Mouse (Mus musculus): ENCODE data around the gene Rab21.

The Rab21 gene

DNA sequence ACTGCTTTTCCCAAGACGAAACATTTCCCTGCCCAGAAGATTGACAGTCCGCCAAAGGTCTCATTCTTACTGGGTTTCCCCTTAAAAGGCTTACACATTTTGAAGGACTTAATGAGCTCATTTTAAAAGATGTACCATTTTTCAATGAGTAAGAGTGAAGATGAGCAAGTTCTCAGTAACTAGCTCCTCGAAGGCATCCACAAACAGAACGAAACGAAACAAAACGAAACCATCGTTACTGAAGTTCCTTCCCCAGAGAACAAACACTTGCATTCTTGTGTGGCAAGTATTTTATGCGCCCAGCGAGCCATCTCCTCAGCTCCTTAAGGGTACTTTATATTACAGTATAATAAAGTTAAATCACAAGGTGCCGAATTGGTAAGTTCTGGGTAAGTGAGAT is 34.0 kb downstream of the Rab21 start:
- DNase-seq (ENCODE audit: low spot score), result no peak

DNA sequence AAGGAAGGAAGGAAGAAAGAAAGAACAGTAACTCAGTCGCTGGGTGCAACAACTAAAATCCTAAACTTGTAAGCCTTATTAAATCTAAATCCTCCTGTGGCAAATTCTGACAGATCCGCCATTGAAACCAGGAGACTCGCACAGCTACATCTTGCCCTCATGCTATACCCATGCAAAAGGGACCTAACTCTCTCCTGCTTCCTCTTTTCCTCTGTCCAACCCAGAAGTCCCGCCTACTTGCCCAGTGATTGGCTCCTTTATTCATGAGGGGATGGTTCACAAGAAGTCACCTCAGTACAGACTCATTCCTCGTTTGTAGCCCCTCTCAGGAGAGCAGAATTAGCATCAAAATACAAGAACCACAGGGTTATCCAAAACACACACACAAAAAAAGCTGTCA is 43.7 kb downstream of the Rab21 start:
- no peak for DNase-seq (ENCODE audit: low spot score)

DNA sequence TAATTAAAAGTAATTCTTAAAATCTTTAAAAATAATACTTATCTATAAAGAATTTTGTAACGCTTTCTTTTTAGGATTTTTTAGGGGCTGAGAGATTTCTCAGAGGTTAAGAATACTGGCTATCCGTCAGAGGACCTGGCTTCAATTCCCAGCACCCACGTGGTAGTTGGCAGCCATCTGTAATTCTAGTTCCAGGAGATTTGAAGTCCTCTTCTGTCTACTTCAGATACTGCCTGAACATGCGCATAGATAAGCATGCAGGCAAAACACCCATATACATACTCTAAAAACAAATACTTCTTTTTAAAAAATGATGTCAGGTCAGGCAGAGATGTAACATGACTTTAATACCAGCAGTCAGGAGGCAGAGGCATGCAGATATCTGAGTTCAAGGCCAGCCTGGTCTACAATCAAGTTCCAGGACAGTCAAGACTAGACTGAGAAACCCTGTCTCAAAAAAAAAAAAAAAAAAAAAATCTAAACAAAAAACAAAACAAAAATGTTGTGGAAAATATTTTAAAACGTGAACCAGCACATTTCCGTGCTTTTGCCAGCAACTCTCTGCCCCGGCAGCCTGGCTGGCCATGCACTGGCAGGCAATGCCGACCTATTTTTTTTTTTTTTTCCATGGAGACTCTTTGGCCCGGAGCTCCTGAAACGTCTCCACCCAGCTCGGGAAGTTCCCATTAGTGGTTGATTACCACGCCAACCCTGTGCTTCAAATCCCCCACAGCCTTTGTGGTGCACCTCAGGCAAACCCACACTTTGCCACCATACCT is 44.6 kb downstream of the Rab21 start:
- DNase-seq (ENCODE audit: low spot score), result no peak

DNA sequence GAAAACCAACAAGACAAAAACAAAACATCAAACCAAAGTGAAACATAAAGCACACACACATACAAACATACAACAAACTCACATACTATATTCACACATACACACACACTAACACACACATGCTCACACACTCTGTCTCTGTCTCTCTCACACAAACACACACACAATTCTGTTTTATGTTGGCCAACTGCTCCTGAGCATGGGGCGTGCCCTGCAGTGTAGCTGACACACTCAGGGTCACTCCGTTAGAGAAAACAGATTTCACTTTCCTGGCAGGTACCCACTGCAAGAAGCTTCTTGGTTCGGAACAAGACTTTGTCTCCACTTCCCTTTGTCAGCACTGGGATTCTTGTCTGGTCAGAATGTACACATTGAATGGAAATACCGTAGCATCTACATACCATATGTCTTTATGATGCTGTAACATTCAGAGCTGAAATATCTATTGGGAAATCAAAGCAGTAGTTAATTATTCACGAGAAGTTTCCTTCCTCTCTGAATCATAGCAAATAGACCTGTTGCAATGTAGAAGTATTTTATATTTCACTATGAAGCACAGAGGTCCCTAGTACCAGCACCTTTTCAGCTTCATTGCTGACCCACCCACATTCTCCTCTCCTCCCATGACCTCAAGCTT is 52.4 kb downstream of the Rab21 start:
- DNase-seq (ENCODE audit: low spot score), result no peak

DNA sequence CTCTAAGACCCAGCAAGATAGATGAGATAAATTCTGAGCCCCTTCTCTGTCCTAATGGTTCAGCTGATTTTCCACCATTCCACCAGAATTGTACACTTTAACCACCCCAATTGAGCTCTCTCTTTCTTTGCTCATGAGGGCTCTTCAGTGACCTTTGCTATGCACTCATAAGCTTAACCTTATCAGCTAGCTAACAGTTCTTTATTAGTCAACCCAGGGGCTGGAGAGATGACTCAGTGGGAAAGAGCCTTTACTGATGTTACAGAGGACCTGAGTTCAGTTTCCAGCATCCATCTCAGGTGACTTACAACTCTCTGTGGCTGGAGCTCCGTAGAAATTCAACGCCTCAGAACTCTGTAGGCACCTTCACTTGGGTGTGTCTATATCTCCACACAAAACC is 53.1 kb downstream of the Rab21 start:
- DNase-seq (ENCODE audit: low spot score), result no peak

DNA sequence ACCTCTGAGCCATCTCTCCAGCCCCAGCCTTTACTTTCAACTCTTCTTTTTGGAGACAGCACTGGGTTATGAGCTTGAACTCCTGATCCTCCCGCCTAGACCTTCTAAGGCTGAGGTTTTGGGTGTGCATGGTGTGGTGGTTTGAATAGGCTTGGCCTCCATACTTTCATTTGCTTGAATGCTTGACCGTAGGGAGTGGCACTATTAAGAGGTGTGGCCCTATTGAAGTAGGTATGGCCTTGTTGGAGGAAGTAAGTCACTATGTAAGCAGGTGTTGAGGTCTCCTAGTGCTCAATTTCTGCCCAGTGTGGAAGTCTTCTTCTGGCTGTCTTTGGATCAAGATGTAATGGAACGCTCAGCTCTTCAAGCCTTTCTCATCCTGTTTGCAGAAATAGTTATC is 54.0 kb downstream of the Rab21 start:
- DNase-seq (ENCODE audit: low spot score), result no peak

DNA sequence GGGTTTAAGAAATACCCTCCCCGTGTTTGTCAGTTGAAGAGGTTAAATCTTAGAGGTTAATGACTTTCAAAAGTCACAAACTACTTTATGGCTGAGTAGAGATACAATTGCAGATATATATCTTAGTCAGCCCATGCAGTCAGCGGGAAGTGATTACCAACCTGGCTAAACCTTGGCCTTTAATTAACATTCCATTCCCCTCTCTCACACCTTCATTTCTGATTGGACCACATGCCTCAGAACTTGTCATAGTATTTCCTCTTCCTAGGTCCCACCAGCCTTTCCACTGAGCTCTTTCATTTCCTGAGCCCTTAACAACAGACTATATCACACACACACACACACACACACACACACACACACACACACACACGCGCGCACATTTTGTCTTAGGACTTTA is 59.2 kb downstream of the Rab21 start:
- no peak for DNase-seq (ENCODE audit: low spot score)

DNA sequence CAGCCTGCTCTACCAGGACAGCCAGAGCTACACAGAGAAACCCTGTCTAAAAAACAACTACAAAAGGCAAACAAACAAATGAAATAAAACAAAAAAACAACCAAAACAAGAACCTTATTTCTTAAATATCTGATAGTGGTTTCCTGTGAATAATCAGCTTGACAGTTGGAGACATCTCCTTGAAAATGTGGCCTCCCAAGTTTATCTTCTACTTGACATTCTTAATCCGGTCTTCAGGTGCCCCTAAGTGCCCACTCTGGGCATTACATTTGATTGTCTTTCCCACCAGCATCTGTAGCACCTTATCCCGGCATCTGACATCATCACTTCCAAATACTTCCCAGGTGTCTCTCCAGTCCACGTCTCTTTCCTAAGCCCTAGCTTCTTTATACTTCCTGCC is 61.9 kb downstream of the Rab21 start:
- no peak for DNase-seq (ENCODE audit: low spot score)

DNA sequence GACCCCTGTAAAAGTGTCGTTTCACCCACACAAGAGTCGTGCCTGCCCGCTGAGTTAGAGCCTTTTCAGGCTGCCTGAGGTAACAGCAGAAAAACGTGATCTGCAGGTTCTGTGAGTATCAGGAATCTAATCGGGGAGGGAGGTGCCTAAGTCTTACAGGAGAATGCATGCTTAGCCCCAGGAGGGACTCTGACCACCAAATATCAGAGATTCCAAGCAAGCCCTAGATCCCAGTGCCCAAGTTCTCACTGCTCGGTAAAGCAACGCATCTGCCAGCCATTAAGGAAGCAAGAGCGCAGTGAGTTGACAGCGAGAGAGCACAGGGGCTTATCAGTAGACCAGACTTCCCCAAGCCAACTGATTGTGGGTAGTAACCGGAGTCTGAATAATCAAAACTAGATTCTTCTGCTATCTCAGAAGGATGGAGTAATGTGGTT is 63.1 kb downstream of the Rab21 start:
- no peak for DNase-seq (ENCODE audit: low spot score)

DNA sequence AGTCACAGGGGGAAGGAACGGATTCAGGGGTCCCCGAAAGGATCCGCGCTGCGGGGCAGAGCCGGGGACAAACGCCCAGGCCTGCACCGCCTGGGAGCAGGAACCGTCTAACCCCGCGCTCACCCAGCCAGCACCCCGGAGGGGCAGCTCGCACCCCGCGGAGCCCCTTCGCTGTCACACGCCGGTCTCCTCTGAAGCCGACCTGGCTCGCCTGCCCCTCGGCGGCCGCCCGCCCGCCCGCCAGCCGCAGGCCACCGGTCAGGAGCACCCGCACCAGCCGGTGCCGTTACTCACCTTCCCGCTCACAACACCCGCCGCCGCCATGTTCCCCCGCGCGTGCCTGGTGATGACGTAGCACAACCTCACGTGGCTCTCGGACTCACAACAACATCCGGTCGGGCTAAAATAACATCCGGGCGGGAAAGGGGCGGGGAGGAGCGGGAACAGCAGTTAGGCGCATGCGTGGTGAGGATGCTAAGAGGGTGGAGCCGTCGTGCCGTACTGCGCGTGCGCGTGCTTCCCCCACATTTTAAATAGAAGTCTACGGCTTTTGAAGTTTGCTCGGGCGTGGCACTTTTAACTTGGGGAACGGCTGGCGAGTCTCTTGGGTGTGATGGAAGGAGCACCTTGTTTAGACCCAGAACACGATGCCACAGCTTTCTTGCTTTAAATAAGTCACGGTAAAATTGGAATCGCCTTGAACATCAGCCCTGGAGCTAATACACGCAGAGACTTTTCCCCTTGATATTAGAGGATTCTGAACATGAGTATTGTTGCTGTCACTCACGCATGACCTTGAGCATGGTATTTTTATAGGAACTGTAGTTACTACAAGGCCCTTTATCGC is 64.1 kb downstream of the Rab21 start, which contains the start of gene Tbc1d15:
Gene Tbc1d15, minus strand, starts transcription at position 380 of the 847 bp plus-strand sequence.
- DNase-seq (ENCODE audit: low spot score), result peak; percentile 96

DNA sequence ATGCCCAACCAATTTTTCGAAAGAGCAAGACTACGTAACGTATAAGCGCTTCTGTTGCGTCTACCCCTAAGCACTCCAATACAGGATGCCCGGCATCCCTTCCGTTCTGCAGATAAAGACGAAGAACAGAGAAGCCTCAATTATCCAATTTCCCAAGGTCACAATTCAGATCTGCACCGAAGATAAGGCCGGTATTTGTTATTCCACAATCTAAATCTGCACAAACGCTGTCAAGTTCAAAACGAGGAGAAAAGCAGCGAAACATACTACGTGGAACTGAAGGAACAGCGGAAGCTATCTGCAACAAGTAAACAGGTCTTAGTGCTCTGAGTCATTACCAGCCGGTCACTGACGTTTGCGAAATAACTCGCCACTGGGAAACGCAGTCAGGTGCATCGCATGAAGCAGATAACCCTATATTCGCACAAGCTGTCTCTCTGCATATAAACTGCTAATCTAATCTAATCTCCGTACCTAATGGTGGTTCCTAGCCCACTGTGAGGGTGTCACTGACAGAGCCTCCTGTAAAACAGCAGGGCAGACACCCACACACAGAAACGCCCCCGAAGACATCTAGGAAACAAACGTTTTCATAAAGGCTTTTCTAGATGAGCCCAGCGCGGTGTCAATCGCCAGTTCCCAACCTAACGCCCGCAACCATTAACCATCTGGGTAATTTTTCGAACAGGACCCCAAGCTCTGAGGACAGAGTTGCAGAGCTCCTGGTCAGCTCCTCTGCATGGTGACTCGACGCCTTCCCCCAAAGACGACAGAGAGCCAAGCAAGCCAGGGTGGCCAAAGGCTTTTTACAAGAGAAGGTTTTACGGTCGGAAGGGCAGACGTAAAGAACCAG is 64.9 kb downstream of the Rab21 start:
- no peak for DNase-seq (ENCODE audit: low spot score)

DNA sequence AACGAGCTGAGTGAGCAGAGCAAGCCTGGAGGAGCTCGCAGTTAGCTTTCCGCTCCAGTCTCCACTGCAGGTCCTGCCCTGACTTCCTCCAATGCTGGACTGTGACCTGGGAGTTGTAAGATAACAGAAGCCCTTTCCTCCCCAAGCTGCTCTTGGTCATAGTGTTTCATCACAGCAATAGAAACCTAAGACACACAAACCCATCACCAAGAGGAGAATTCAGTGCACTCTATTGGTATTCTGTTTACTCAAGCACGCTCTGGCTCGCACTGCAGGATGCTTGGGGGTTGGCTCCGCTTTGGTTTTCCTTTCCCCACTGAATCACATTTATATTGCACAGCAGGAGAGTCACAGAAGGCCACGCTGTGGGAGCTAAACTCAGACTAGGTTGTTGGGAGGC is 67.4 kb downstream of the Rab21 start:
- no peak for DNase-seq (ENCODE audit: low spot score)

DNA sequence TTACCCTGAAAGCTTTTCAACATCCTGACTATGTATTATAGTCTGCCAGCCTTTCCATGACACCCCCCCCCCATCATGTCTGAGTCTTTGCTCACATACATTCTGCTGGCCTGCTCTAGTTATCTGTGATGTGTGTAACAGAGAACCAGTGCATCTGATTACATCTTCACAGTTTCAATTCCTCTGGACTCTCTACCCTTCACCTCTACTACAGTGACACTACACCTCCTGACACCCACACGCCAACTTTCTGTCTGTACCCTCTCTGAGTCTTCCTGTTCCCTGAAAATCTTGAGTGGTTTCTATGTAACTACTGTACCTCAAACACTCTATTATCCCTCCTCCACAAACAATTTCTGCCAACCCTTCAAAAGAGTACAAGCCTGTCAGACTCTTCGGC is 69.9 kb downstream of the Rab21 start:
- no peak for DNase-seq (ENCODE audit: low spot score)

DNA sequence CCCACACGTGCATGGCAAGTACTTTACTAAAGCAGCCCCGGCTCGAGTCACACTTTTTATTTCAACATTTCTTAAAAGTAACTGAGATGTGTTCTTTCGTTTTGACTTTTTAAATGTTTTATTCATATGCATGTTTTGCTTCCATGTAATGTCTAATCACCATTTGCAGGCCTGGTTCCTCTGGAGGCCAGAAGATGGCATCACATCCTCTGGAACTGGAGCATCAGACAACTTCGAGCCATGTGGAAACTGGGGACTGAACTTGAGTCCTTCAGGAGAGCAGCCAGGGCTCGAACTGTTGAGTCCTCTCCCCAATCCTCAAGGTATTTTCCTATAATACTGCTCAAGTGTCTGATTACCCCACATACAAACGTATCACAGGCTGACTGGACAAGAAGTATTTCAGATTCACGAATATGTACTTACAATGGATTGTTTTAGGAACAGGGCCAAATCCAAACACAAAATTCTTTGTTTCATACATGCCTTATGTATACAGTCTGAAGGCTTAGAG is 74.3 kb downstream of the Rab21 start:
- no peak for DNase-seq (ENCODE audit: low spot score)

DNA sequence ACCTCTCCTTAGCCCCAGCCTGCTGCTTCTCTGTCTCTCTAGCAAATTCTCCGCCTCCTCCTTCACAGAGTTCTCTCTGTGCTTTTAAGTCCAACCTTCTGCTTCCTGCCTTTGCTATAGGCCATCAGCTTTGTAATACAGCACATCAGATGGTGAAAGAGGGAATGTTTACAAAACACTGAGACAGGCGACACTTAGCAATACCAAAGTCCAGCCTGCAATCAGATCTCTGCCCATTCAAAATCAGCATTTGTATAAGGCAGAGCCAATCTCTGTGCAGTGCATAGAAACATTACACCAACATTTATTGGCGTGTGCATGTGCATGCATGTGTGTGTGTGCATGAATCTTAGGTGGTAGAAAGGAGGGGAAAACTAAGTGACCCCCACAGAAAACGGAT is 77.5 kb downstream of the Rab21 start:
- no peak for DNase-seq (ENCODE audit: low spot score)
